In the genomic region with DNA sequence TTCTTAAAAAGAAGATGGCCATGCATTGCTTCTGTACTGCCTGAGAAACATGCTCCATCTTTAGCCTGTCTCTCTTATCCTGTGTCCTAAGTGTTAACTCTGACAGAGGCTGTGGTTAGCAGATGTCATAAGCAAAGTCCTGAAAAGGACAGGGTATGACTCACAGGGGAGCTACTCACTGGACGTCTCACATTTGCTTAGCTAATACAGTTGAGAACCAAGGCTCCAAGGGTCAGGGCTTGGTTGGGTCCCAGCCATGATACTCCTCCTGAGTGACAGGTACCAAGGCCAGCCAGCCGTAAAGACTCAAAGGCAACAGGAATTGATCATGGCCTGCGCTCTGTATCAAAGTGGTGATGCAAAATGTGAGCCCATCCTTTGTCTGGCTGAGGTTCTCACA, we compare ENCODE assay signal across 26 mouse cellular contexts. TPM values are rescaled to one million over a fixed set of nuclear protein-coding genes. Genes with fewer than 3 reads are reported as not detected.
DNase-seq lines count a peak whose midpoint lies in the region; ATAC-seq lines count a peak whose summit lies in the region.
"Had no signal": no experiment of that assay in that cellular context is flagged by ENCODE, and none has a peak within 500 bp of the region (broad histone marks: within the 10 kb centered on the region; RNA-seq: fewer than 3 reads in every experiment).

No protein-coding gene starts in this region.

- no peaks in the 10 kb centered on the region for H3K36me3 ChIP-seq in kidney, embryonic 14.5 days (ENCODE audit: control insufficient read depth, insufficient read depth, low read length)
- H3K36me3 ChIP-seq: embryonic facial prominence, embryonic 12.5 days; heart, embryonic 15.5 days; limb, embryonic 13.5 days; liver, embryonic 13.5 days; neural tube, embryonic 13.5 days had no signal

- no peak for ATAC-seq in kidney, embryonic 14.5 days (ENCODE audit: low FRiP score, low TSS enrichment)
- ATAC-seq: inflammation-experienced regulatory T-cells, adult 6 months had no signal

- H3K4me2 ChIP-seq in kidney, embryonic 14.5 days (replicated peaks; ENCODE audit: low read depth, low read length): no peak overlapping the region
- H3K4me2 ChIP-seq: embryonic facial prominence, embryonic 12.5 days; heart, embryonic 15.5 days; hindbrain, embryonic 14.5 days; limb, embryonic 13.5 days; liver, embryonic 13.5 days; lung, embryonic 14.5 days; neural tube, embryonic 13.5 days had no signal

- no peaks in the 10 kb centered on the region for H3K27me3 ChIP-seq in kidney, embryonic 14.5 days (ENCODE audit: control insufficient read depth, insufficient read depth, low read length)
- H3K27me3 ChIP-seq: embryonic facial prominence, embryonic 12.5 days; heart, embryonic 15.5 days; limb, embryonic 13.5 days; liver, embryonic 13.5 days; neural tube, embryonic 13.5 days had no signal

- no peaks in the 10 kb centered on the region for H3K9me3 ChIP-seq in kidney, embryonic 14.5 days (ENCODE audit: control insufficient read depth, low read length)
- H3K9me3 ChIP-seq: embryonic facial prominence, embryonic 12.5 days; heart, embryonic 15.5 days; limb, embryonic 13.5 days; liver, embryonic 13.5 days; neural tube, embryonic 13.5 days had no signal

- 68% methylated on average over 3 of the region's 3 CpGs for WGBS in kidney, embryonic 14.5 days

- no peak overlapping the region for H3K27ac ChIP-seq in kidney, embryonic 14.5 days (ENCODE audit: low read depth, low read length)
- H3K27ac ChIP-seq: embryonic facial prominence, embryonic 12.5 days; heart, embryonic 15.5 days; hindbrain, embryonic 14.5 days; limb, embryonic 13.5 days; liver, embryonic 13.5 days; neural tube, embryonic 13.5 days had no signal

- H3K9ac ChIP-seq in kidney, embryonic 14.5 days (ENCODE audit: low read depth, low read length): no peak overlapping the region
- H3K9ac ChIP-seq: embryonic facial prominence, embryonic 12.5 days; heart, embryonic 15.5 days; hindbrain, embryonic 14.5 days; limb, embryonic 13.5 days; liver, embryonic 13.5 days; lung, embryonic 14.5 days; neural tube, embryonic 13.5 days had no signal

- H3K4me1 ChIP-seq in kidney, embryonic 14.5 days (ENCODE audit: control insufficient read depth, insufficient read depth, low read length): no peaks in the 10 kb centered on the region
- H3K4me1 ChIP-seq: embryonic facial prominence, embryonic 12.5 days; heart, embryonic 15.5 days; limb, embryonic 13.5 days; liver, embryonic 13.5 days; neural tube, embryonic 13.5 days had no signal

- H3K4me3 ChIP-seq in kidney, embryonic 14.5 days (ENCODE audit: low read length): no peak overlapping the region
- H3K4me3 ChIP-seq: embryonic facial prominence, embryonic 12.5 days; heart, embryonic 15.5 days; limb, embryonic 13.5 days; liver, embryonic 13.5 days; myocyte; neural tube, embryonic 13.5 days had no signal

- peak; percentile 80 to 81 for DNase-seq in adrenal gland, adult (ENCODE audit: inconsistent age in 2 of 2, low spot score in 1 of 2)
- DNase-seq in adrenal gland, postnatal 4 days (ENCODE audit: low spot score in 2 of 2): no peak
- DNase-seq in kidney, adult 11 months: peak; percentile 22
- DNase-seq in 3T3-L1 (ENCODE audit: low read depth, low spot score): peak; percentile 24
- peak; percentile 64 for DNase-seq in adrenal gland, postnatal 14 days
- DNase-seq in gastrocnemius, postnatal 4 days (ENCODE audit: low spot score in 2 of 2): no peak
- DNase-seq in right cerebral cortex, postnatal 25 days: no peak
- DNase-seq: cerebellum, adult 9-10 months; gastrocnemius, postnatal 36 days; heart, postnatal 4 days; kidney, postnatal 10 days; liver, embryonic 13.5 days; lung, embryonic 14.5 days; lung, postnatal 36 days; midbrain, embryonic 14.5 days; retina, postnatal 1 day; thymus, adult 18-20 months; thymus, postnatal 36 days had no signal

RNA-seq across cellular contexts. Expression of gene Kcnk1, which starts 15.9 kb away (rescaled TPM):
- 1 to 10 TPM; 1.4 to 4.6 TPM for total RNA-seq in adrenal gland, postnatal 4 days (2021)
- 34.7 and 45.3 TPM in 2 replicates for polyA plus RNA-seq in kidney, embryonic 14.5 days (2014; fragmentation: Nextera tagmentation; extraction: Ambion mirVana)
- 1.1 and 1.2 TPM in 2 replicates for total RNA-seq in adrenal gland, postnatal 14 days (2021)
- 1 to 10 TPM; 2.1 to 2.2 TPM for total RNA-seq in gastrocnemius, postnatal 4 days (2021)
- polyA plus RNA-seq: inflammation-experienced regulatory T-cells, adult 6 months; myocyte had no signal

Comparison
In these comparisons a context has a peak if more than half of its experiments do, and no peak if none do; other contexts are left out.
1. DNase-seq: peak in adrenal gland, adult (2 of 2), kidney, adult 11 months (single experiment), 3T3-L1 (single experiment) and adrenal gland, postnatal 14 days (single experiment); none in adrenal gland, postnatal 4 days (0 of 2), gastrocnemius, postnatal 4 days (0 of 2) and right cerebral cortex, postnatal 25 days (single experiment).